Mouse (Mus musculus): ENCODE results near the gene Pth1r.

Gene Pth1r

GRCm38 (mm10) chr9:110750404-110751187, 3.7 kb upstream of the Pth1r start:
- no peak for DNase-seq (ENCODE audit: low read depth, low spot score)

DNA sequence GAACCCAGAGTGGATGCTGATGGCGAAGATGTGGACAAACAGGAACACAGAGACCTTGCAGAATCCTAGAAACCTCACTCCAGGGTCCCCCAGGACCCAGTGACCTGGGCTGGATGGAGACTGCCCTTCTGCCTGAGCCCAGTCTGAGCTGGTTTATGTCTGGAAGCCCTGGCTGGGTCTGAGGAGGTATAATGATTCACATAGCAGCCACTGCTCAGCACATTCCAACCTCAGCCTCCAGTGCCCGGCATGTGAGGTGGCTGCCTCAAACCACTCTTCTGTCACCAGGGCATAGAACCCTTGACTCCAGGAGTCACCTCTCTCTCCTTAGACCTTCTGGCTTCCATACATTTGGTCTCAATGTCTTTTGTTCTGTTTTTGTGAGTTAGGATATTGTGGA, 1.5 kb upstream of the Pth1r start:
- DNase-seq (ENCODE audit: low read depth, low spot score): no peak

DNA sequence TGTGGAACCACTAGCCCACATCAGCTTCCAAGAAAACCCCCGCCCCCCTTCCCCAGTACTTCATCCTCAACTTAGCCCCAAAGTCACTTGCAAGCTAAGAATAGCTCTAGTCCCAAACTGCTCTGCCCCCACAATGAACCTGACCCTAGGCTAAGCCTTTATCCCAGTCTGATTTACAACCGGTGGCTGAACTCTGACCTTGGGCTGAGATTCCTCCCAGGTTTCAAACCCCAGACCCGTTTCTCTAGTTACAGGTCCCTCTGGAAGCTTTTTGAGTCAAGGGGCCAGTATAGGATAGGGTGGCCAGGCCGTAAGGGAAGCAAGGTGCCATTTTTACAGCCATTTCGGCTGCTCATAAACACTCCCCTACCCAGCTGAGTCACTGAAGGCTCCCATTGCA, 707 bp downstream of the Pth1r start:
- no peak for DNase-seq (ENCODE audit: low read depth, low spot score)

GRCm38 (mm10) chr9:110745752-110746151, 1.2 kb downstream of the Pth1r start:
- no peak for DNase-seq (ENCODE audit: low read depth, low spot score)

GRCm38 (mm10) chr9:110743456-110744323, 3.3 kb downstream of the Pth1r start:
- no peak for DNase-seq (ENCODE audit: low read depth, low spot score)

DNA sequence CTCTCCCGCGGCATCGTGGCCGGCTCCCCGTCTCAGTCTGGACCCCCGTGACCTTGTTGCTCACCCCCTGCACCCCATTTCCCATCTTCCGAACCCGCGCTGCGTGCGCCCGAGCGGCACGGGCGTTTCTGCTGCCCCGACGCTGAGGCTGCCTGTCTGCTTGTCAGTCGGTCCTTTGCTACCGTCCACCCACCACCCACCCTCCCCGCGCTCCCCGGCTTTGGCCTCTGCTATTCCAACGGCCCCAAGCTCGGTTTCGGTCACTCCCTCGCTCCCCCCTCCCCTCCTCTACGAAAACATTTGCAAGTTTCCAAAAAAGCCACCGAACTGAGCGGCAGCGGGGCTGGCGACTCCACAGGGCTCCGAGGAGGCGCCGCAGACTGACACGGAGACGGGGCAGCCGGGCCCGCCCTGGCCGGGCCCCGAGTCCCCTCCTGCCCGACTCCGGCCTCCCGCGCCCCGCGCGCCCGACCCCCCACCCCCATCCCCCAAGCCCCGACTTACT, 3.9 kb downstream of the Pth1r start:
- DNase-seq (ENCODE audit: low read depth, low spot score): no peak

DNA sequence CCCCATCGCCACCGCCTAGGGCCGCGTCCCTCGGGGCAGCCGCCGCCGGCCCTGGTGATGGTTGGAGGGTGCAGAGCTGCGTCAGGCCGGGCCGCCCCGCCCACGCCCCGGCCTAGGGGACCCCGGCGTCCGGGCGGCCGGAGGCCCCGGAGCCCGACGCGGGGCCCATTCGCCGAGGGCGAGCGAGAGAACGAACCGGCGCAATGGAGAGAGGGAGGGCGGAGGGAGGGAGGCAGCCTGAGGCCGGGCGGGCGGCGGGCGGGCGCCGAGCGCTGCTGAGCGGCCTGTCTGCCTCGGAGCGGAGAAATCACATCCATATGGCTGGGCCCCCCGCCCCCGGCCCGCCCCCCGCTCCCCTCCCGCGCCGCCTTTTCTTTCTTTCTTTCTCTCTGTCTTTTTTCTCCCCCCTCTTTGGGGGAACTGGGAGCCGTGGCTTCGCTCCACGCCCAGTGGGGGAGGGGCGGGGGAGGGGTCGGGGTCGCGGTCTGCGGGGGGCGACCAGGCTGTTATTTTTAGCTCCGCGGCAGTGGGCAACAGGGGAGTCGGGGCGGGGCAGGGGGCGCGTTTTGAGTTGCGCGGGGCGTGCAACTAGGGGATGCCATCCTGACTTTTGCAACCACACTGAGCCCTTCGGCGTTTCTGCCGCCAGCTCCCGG, 4.5 kb downstream of the Pth1r start:
- no peak for DNase-seq (ENCODE audit: low read depth, low spot score)

- DNase-seq (ENCODE audit: low read depth, low spot score): no peak
These were observed 5.1 kb downstream of the Pth1r start, which contains the start of gene Myl3 for GRCm38 (mm10) chr9:110741711-110742294. Myl3 (plus strand) TSS chr9:110741861.

- no peak for DNase-seq (ENCODE audit: low read depth, low spot score)
These were observed 7.0 kb downstream of the Pth1r start for GRCm38 (mm10) chr9:110739961-110740360.

DNA sequence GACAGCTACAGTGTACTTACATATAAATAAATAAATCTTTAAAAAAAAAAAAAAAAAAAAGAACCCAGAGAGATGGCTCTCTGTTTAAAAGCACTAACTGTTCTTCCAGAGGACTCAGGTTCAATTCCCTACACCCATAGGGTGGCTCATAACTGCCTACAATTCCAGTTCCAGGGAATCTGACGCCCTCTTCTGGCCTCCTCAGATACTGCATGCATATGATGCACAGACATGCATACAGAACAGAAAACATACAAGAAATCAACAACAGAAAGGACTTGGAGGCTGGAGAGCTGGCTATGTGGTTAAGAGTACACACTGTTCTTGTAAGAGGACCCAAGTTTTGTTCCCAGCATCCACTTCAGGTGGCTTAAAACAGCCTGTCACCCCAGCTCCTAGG, 8.9 kb downstream of the Pth1r start:
- DNase-seq (ENCODE audit: low read depth, low spot score): no peak

- DNase-seq (ENCODE audit: low read depth, low spot score): no peak
These were observed 10.6 kb downstream of the Pth1r start for GRCm38 (mm10) chr9:110736362-110736761.

GRCm38 (mm10) chr9:110734154-110734553, 12.8 kb downstream of the Pth1r start:
- no peak for DNase-seq (ENCODE audit: low read depth, low spot score)

DNA sequence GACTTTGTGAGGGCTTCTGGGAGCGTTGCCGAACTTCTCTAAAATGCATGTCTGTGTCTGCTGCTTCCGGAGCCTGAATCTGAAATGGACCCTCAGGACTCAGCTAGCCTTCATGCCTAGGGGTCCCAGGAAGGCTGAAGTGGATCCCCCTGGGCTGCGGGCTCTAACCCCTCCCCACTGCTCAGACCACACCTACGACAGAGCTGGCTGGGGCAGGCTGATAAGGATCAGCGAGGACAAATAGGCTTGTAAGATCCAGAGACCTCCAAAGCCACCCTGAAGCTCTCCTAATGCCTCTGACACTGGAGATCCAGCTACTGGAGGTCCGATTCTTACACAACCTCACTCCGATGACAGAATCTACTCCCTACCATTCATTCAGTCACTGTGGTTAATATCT, 13.8 kb downstream of the Pth1r start:
- DNase-seq (ENCODE audit: low read depth, low spot score): no peak

GRCm38 (mm10) chr9:110732623-110733022, 14.3 kb downstream of the Pth1r start:
- peak; percentile 84 for DNase-seq (ENCODE audit: low read depth, low spot score)

- no peak for DNase-seq (ENCODE audit: low read depth, low spot score)
These were observed 15.1 kb downstream of the Pth1r start for GRCm38 (mm10) chr9:110731859-110732258.

DNA sequence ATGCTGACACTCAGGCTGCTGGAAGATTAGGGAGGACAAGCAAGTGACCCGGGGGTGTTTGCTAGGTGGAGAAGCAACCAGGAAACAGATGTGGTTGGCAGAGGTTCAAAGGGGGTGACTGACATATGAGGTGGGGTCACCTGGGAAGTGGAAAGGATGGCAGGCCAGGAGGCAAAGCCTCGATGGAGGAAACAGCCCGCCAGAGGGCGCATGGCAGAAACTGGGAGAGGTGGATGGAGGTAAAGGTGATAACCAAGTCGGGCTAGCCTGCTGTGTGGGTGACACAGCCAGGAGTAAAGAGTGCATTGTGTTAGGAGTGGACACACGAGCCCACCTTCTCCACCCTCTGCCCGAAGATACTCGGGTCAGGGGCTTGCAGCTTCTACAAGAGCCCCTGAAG, 17.1 kb downstream of the Pth1r start:
- peak; percentile 32 for DNase-seq (ENCODE audit: low read depth, low spot score)

- no peak for DNase-seq (ENCODE audit: low read depth, low spot score)
These were observed 20.1 kb downstream of the Pth1r start for GRCm38 (mm10) chr9:110726867-110727266.

DNA sequence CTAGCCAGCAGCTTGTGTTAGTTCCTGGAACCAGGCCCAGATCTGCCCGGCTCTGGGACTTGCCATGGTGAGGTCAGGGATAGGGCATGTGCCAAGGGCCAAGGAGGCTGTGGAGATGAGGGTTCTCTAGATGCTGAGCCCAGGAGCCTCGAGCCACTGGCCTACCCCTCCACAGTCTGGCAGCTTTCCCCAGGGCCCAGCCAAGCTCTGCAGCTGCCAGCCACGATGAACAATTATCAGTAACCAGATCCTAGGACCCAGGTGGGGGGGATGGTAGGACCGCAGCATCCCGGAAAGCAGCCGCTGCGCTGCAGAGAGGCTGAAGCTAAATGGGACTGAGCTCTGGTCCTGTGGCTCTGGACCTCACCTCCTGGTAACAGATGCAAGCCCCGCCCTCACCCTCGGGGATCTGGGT, 21.2 kb downstream of the Pth1r start:
- peak; percentile 53 for DNase-seq (ENCODE audit: low read depth, low spot score)

GRCm38 (mm10) chr9:110722060-110722459, 24.9 kb downstream of the Pth1r start:
- DNase-seq (ENCODE audit: low read depth, low spot score): no peak

GRCm38 (mm10) chr9:110719977-110720376, 27.0 kb downstream of the Pth1r start:
- DNase-seq (ENCODE audit: low read depth, low spot score): no peak

GRCm38 (mm10) chr9:110718810-110719209, 28.1 kb downstream of the Pth1r start:
- no peak for DNase-seq (ENCODE audit: low read depth, low spot score)

DNA sequence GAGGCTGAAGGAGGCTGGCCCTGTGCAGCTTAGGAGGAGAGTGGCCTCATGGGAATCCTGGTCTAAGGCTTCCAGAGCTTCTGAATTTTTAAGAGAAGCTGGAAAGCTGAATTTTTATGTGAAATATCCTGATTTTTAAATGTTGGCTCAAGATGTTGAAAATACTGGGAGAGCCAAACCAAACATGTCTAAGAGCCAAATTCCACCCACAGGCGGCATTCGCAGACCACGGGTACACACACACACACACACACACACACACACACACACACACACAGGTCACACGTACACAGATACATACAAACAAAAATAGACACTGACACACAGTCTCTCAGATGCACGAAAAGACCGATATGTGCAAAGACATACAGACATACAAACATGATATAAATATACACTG, 28.9 kb downstream of the Pth1r start:
- no peak for DNase-seq (ENCODE audit: low read depth, low spot score)

Data from 3T3-L1 (cell line).